13 mouse cellular contexts compared by ENCODE assay signal in the genomic region with DNA sequence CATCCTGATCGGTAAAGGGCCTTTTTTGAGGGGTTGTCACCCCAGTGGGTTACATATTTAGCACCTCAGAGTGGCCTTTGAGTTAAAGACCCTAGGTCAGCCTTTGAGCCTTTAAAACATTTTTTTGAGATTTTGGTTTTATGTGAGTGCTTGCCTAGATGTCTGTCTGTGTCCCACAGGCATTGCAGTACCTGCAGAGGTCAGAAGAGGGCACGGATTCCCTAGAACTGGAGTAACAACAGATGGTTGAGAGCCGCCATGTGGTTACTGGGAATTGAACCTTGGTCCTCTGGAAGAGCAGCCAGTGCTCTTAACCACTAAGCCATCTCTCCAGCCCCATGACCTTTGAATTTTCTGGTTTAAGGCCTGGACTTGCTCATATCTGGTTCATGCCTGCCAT. TPM values are rescaled to one million over a fixed set of nuclear protein-coding genes. Genes with fewer than 3 reads are reported as not detected.
DNase-seq lines count a peak whose midpoint lies in the region; ATAC-seq and TF ChIP-seq lines count a peak whose summit lies in the region.
"Had no signal": no experiment of that assay in that cellular context is flagged by ENCODE, and none has a peak within 500 bp of the region (broad histone marks: within the 10 kb centered on the region; RNA-seq: fewer than 3 reads in every experiment).

No protein-coding gene starts in this region.

- H3K27me3 ChIP-seq in intestine, postnatal 0 days (replicated peaks; ENCODE audit: control insufficient read depth, insufficient read depth, low read length) = no peaks in the 10 kb centered on the region
- no peaks in the 10 kb centered on the region for H3K27me3 ChIP-seq in intestine, embryonic 16.5 days (replicated peaks; ENCODE audit: control insufficient read depth, insufficient read depth, low read length)
- H3K27me3 ChIP-seq: forebrain, embryonic 13.5 days had no signal

- no peak overlapping the region for H3K27ac ChIP-seq in intestine, postnatal 0 days (ENCODE audit: low read depth, low read length)
- H3K27ac ChIP-seq in intestine, embryonic 16.5 days (ENCODE audit: low read length) = no peak overlapping the region
- H3K27ac ChIP-seq: forebrain, embryonic 13.5 days; hindbrain, embryonic 14.5 days had no signal

- no peaks in the 10 kb centered on the region for H3K4me1 ChIP-seq in intestine, postnatal 0 days (replicated peaks; ENCODE audit: control insufficient read depth, insufficient read depth, low read length)
- H3K4me1 ChIP-seq in intestine, embryonic 16.5 days (ENCODE audit: control insufficient read depth, insufficient read depth, low read length) = no peaks in the 10 kb centered on the region

- H3K4me3 ChIP-seq in intestine, postnatal 0 days (ENCODE audit: low read depth, low read length) = no peak overlapping the region
- no peak overlapping the region for H3K4me3 ChIP-seq in intestine, embryonic 16.5 days (ENCODE audit: low read length)
- H3K4me3 ChIP-seq: forebrain, embryonic 13.5 days had no signal

- WGBS in intestine, postnatal 0 days = 80% methylated on average over 3 of the region's 3 CpGs
- 72% methylated on average over 3 of the region's 3 CpGs for WGBS in intestine, embryonic 16.5 days

- H3K36me3 ChIP-seq in intestine, postnatal 0 days (ENCODE audit: control insufficient read depth, insufficient read depth) = no peaks in the 10 kb centered on the region
- H3K36me3 ChIP-seq in intestine, embryonic 16.5 days (ENCODE audit: control insufficient read depth, insufficient read depth, low read length) = no peaks in the 10 kb centered on the region

- H3K9ac ChIP-seq in intestine, postnatal 0 days (ENCODE audit: low read depth, low read length) = no peak overlapping the region
- no peak overlapping the region for H3K9ac ChIP-seq in intestine, embryonic 16.5 days (ENCODE audit: low read depth, low read length)
- H3K9ac ChIP-seq: forebrain, embryonic 13.5 days; hindbrain, embryonic 14.5 days had no signal

- peak; percentile 48 for DNase-seq in thymus, postnatal 14 days
- DNase-seq in thymus, postnatal 10 days (ENCODE audit: low spot score in 2 of 2) = no peak
- DNase-seq in WW6 (ENCODE audit: low read depth, low spot score) = peak; percentile 22
- peak; percentile 54 for DNase-seq in thymus, postnatal 4 days
- DNase-seq in yolk sac, embryonic 10.5 days (ENCODE audit: low spot score) = no peak
- no peak for DNase-seq in adrenal gland, postnatal 14 days
- DNase-seq: cerebellum, adult 18-20 months; heart, adult 11 months; liver had no signal

- TF ChIP-seq CTCF in intestine, postnatal 0 days (IDR thresholded peaks at IDR 0.05; ENCODE audit: low read depth) = peak; percentile 42

- no peak overlapping the region for H3K4me2 ChIP-seq in intestine, postnatal 0 days (replicated peaks; ENCODE audit: low read depth)
- H3K4me2 ChIP-seq in intestine, embryonic 16.5 days (ENCODE audit: low read depth, low read length) = no peak overlapping the region
- H3K4me2 ChIP-seq: forebrain, embryonic 13.5 days; hindbrain, embryonic 14.5 days had no signal

- H3K9me3 ChIP-seq in intestine, postnatal 0 days (ENCODE audit: control insufficient read depth) = no peaks in the 10 kb centered on the region
- no peaks in the 10 kb centered on the region for H3K9me3 ChIP-seq in intestine, embryonic 16.5 days (ENCODE audit: control insufficient read depth, low read length)
- H3K9me3 ChIP-seq: forebrain, embryonic 13.5 days had no signal

- ATAC-seq in intestine, postnatal 0 days = no peak
- ATAC-seq in intestine, embryonic 16.5 days = no peak
- ATAC-seq: forebrain, embryonic 13.5 days had no signal

RNA-seq across cellular contexts. Expression of gene Trp53bp2, which starts 27.6 kb away (rescaled TPM):
- 10.8 and 11.1 TPM in 2 replicates for polyA plus RNA-seq in intestine, postnatal 0 days (2015; fragmentation: Nextera tagmentation; extraction: Ambion mirVana)
- polyA plus RNA-seq in intestine, embryonic 16.5 days (2015; fragmentation: Nextera tagmentation; extraction: Ambion mirVana) = 16.3 and 18.4 TPM in 2 replicates
- 23.0 and 23.6 TPM in 2 replicates for total RNA-seq in adrenal gland, postnatal 14 days (2021)

RNA-seq across cellular contexts. Expression of gene Fbxo28, which starts 39.9 kb away (rescaled TPM):
- polyA plus RNA-seq in intestine, postnatal 0 days (2015; fragmentation: Nextera tagmentation; extraction: Ambion mirVana) = 9.7 and 10.6 TPM in 2 replicates
- 11.5 and 12.1 TPM in 2 replicates for polyA plus RNA-seq in intestine, embryonic 16.5 days (2015; fragmentation: Nextera tagmentation; extraction: Ambion mirVana)
- total RNA-seq in adrenal gland, postnatal 14 days (2021) = 33.2 and 35.1 TPM in 2 replicates

Comparison
In these comparisons a context has a peak if more than half of its experiments do, and no peak if none do; other contexts are left out.
1. DNase-seq: peak in thymus, postnatal 14 days (single experiment), WW6 (single experiment) and thymus, postnatal 4 days (single experiment); none in thymus, postnatal 10 days (0 of 2), yolk sac, embryonic 10.5 days (single experiment) and adrenal gland, postnatal 14 days (single experiment).